Mouse (Mus musculus): Measurements from ENCODE around the gene Ttc30b.
"Not testable (repeated sequence)": the region's sequence is repeated elsewhere in the genome, so short reads cannot be mapped to it uniquely, and the experiment has no call there.

Ttc30b gene

DNA sequence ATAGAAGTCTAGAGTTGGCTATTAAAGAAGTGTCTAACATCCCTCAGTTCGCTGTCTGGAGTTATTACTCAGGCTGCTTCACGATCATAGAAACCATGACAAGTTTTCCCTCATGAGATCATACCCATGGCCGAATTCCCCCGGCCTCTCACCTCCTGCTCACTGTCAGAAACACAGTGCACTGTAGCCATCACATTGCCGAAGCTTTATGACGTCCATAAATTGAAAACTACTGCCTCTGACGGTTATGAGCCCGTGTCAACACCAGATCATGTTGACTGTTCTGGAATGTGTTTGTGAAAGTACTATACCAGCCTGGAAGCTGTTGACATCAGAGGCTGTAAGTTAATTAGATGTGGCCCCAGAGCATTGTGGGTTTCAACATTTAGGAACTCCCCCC lies 12.3 kb upstream of the Ttc30b start:
- no peak for DNase-seq (ENCODE audit: low spot score in 2 of 2)

DNA sequence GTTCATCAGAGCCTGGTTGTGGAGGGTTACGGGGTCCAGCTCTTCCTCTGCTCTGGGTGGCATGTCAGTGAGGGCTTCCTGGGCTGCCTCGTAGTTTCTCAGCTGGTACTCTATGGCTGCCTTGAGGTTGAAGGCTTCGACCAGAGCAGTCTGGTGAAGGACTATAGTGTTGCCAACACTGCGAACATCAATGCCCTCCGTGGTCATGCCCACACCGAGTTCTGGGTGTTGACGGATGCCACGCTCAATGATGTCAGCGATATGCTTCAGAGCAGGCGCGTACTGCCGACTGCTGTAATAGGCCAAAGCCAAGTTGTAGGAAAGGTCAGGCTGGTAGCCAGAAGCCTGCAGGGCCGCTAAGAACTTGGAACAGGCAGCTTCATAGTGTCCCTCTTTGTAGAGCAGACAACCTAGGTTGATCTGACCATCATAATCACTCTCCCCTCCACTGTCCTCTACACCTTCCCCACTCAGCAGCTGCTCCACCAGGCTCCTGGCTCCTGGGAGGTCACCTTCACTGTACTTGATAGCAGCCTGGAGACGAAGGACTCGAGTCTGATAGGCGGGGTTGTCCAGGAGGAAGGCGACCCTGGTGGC lies 767 bp downstream of the Ttc30b start:
- DNase-seq (ENCODE audit: low spot score in 2 of 2) = not testable (repeated sequence)

DNA sequence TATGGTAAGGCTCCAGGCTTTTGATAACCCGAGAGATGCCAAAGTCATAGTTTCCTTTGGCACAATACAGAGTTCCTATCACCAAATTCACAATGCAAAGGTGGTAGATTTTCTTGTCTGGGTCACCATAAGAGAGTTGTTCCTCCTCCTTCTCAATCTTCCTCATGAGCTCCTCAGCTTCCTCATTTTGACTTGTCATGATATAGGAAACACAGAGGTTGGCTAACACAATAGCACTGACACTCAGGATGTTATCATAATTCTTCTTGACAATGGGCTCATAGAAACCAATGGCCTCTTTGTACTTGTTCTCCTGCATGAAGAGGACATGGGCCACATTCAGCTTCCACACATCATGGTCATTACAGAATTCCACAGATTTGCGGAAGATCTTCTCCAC lies 1.7 kb downstream of the Ttc30b start:
- not testable (repeated sequence) for DNase-seq (ENCODE audit: low spot score in 2 of 2)

DNA sequence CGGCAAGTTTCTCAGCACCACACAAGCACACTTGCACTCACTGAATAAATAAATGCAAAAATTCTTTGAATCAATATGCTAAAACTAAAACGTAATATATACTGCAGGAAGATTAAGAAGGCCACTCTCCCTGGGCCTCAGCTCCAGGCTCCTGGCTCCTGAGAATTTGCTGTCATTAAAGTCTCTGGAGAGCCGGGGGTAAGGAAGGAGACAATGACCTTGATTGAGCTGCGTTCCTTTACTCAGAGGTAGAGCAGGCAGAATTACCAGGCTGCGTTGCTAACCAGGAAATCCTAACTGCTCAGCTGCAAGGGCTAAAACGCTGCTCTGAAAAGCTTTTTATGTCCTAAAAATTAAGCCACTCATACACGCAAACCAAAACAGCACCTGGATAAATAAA lies 4.8 kb downstream of the Ttc30b start:
- DNase-seq (ENCODE audit: low spot score in 2 of 2) = no peak

DNA sequence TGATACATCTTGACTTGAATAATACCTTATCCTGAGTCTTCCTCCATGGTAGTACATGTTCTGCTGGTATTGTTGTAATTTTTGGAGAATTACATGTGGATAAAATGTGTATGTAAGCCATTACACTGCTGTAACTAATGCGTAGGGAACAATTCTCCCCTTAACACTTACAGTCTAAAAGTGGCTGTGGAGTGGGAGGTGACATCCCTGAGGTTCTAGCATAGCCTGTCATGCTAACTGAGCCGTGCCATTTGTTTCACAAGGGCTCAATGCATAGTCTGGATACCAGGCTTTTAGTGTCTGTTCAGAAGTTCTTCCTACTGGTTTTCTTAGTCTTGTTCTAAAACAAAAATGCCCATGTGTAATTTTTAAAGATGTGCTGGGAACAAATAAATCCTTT lies 7.4 kb downstream of the Ttc30b start:
- DNase-seq (ENCODE audit: low spot score in 2 of 2) = no peak

DNA sequence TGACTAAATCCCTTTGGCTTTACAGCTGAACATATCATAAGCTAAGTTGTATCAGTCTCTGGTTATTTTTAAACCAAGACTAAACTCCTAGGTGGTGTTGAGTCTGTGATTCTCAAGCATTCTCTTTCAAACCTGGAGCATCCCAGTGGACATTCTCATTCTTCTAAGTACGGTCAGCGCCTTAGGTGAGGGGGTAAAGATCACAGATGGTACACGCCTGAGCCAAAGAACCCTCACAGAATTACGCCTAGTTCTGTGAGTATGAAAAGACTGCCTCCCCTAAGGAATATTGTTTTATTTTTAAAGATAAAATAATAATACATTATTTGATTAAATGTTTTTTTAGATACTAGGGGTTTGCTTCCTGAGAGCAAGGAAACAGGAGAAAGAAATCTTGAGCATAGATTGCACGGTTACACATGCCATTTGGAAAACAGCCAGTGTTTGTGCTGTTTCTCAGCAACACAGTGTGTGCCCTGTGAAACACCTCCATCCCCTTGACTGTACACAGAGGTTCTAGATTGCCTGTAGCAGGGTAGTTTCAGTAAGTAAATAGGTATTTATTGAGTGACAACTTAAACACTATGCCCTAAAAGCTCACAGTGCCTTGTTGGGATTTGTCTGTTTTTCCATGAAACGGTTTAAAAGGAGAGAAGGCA lies 8.5 kb downstream of the Ttc30b start:
- no peak for DNase-seq (ENCODE audit: low spot score in 2 of 2)

DNA sequence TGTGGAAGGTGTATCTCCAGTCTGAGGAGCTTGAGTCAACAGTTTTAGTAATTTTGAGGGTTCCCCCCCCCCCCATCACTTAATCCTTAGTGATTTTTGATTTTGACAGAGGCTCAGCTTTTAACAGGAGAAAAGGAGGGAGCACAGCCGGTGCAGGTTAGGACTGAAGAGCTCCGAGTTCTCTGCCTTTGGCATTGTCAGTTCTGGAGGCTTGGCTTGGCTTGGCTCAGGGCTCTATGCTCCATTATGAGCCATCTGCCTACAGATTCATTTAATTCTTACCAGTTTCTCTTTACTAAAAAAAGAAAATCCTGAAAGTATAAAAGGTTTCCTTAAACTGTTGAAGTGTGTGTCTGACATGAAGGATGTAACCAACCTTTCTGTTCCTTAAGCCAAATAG lies 9.2 kb downstream of the Ttc30b start:
- DNase-seq (ENCODE audit: low spot score in 2 of 2) = no peak

DNA sequence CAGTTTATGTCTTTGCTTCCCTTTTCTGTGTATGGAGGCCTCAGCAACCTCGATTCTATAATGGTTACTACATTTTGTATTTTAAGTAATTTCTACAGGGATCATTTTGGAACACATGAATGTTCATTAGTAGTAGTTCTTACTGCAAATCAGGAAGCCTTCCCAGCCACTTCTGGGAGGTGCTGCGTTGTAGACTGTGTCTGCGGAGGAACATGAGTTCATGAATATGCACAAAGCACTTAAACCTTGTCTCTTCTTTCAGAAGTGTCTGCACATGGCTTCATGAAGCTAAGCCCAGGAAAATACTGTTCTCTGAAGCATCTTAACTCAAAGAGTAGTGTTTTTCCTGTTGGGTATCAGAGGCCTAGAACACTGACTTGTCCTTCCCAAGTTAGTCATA lies 10.4 kb downstream of the Ttc30b start:
- DNase-seq (ENCODE audit: low spot score in 2 of 2) = no peak

DNA sequence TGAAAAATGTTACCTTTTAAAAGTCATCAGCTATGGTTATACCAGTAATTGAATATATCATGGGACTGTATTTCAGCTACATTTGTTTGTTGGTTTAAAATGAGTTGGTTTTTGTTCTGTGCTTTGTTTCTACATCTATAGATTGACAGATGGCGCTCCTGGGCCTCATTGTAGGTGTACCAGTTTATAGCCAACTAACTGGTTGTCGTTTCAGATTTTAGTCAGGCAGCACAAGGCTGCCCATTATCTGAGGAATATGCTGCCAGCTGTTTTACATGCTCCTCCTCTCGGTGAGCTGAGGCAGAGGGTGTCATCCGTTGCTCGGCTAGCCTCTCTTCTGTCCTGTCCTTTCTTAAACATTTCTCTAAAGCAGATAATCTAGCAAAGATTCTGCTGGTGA lies 12.3 kb downstream of the Ttc30b start:
- DNase-seq (ENCODE audit: low spot score in 2 of 2) = no peak

DNA sequence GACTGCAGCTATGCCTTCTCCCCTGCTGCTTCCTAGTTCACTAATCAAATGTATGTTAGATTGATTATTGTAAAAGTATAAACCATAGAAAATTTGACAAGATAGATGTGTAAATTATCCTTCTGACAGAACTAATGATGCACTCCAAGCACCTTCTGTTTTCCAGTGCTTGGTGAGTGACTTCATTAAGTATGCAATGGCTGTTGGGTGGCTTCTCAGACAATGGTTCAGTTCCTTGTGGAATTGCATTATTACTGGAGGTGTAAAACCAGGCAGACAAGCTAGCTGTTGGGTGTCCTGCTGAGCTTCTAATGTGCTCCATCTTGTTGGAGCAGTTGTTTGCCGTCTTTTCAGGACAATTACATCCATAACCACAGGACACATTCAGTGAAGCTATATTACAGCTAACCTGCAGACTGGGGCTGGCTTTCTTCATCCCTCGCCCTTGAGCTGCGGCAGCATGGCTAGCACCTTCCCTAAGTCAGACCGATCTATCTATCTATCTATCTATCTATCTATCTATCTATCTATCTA lies 14.5 kb downstream of the Ttc30b start:
- DNase-seq (ENCODE audit: low spot score in 2 of 2) = no peak

DNA sequence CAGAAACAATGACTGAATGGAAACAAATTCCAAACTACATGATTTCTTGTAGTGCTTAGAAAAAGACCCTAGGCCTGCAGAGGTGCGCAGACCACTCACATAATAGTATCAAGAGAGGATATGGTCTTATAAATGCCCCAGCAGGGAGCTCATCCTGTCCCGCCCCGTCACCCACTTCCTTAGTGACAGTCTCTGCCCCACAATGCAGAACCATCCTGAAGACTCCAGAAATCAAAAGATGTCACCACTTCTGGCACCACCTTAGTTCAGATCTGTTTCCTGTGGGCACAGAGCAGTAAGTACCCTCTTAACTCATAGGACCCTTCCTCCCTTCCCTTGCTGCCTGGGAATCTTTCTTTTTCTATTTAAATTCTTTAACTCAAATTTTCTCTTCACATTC lies 23.3 kb downstream of the Ttc30b start:
- no peak for DNase-seq (ENCODE audit: low spot score in 2 of 2)

DNA sequence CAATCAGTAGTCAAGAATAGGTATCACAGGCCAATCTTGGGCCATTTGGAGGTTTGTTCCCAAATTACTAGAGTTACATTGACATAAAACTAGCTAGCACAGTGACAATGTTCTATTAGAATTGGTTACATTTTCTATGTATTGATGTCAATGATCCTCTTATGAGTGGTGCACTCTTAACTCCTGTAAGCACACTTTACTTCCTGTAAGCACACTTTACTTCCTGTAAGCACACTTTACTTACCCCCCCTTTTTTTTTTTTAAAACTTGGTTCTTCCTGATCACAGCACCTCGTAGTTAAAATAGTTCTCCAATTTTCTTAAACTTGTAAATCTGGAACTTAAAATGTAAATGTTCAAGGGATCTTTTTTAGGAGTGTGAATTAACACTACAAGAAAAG lies 31.2 kb downstream of the Ttc30b start:
- DNase-seq (ENCODE audit: low spot score in 2 of 2) = no peak

DNA sequence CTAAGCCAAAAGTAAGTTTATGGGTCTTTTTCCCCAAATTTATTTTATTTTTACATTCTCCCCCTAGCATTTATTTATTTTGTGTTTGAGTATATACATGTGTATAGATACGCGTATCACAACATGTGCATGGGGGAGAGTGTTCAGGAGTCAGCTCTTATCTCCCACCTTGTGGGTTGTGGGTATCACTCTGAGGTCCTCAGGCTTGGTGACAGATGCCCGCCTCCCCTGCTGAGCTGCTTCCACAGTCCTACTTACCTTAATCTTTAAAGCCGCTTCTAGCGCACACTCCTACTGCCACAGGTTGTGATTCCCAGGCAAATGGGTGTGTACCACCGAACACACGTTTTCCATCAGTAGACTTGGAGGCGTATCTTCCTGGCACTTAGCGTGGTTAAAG lies 36.5 kb downstream of the Ttc30b start:
- DNase-seq (ENCODE audit: low spot score in 2 of 2) = no peak

DNA sequence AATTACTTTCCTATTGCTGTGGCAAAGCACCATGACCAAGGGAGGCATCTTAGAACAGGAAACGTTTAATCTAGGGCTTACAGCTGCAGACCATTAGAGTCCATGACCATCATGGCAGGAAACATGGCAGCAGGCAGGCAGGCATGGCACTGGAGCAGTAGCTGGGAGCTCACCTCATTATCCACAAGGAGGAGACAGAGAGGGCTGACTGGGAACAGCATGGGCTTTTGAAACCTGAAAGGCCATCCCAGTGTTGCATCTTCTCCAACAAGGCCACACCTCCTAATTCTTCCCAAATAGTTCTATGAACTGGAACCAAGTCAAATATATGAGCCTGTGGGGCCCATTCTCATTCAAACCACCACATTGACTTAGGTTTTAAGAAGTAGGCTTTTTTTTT lies 38.1 kb downstream of the Ttc30b start:
- DNase-seq (ENCODE audit: low spot score in 2 of 2) = no peak

DNA sequence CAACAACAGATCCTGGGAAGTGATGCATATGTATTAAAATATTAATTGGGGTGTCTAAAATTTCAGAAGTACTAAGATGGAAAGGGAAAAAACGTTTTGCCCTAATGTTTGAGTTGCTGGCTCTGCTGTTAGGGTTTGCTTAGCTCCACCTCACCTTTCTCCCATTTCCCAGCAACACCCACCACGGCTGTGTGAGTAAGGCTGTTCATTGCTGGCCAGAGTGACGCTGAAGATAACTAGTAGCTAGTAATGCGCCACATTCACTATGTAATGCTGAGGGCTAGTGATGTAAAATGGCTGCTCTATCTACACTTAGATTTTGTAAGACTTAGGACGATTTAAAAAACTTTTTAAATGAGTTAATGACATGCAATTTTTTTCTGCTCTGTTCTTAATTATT lies 42.7 kb downstream of the Ttc30b start:
- DNase-seq (ENCODE audit: low spot score in 2 of 2) = no peak

DNA sequence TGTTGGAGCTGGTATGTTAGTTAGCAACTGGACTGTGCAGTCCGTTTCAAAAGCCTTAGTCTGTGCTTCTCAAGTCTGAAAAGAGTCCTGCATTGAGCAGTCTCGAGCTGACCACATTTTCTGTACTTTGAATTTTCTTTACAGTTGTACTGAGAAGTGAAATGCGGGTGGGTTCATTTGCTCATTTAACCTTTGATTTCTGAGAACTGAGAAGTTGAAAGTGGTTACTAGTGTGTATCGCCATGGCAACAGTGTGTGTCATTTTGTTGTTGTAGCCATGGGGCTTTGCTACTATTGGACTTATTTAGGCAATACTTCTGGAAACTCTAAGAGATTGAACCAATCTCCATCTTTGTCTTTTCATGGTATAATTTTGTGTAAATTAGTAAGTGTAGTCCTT lies 46.4 kb downstream of the Ttc30b start:
- DNase-seq (ENCODE audit: low spot score in 2 of 2) = no peak

All from urinary bladder, postnatal 4 days (tissue).